Mouse (Mus musculus) lung, embryonic 15.5 days (tissue): ENCODE measurements around the gene Fam131a. TPM values are rescaled to one million over a fixed set of nuclear protein-coding genes. Genes with fewer than 3 reads are reported as not detected.

ENCODE experiments used
- ATAC-seq: fragments of 200-750 bp; cut with Nextera tagmentation; 2 replicates; pipeline ENCODE4 v1.8.0; 2017; ENCODE audit warnings: moderate number of reproducible peaks, borderline replicate concordance; ENCODE audit not compliant: low FRiP score, low TSS enrichment; ENCODE audit errors: extremely low read depth
- H3K27ac ChIP-seq: fragments of 300-500 bp; sonication (generic); 2 replicates; pipeline ENCODE4 v1.5.1; 2015; ENCODE audit warnings: moderate library complexity, mild to moderate bottlenecking, inconsistent platforms
- H3K27me3 ChIP-seq: fragments of 300-500 bp; sonication (generic); 2 replicates; pipeline ENCODE4 v1.6.1; 2015; ENCODE audit warnings: inconsistent platforms
- H3K36me3 ChIP-seq: fragments of 300-500 bp; sonication (generic); 2 replicates; pipeline ENCODE4 v1.6.1; 2015; ENCODE audit warnings: inconsistent platforms
- H3K4me1 ChIP-seq: fragments of 300-500 bp; sonication (generic); 2 replicates; pipeline ENCODE4 v1.6.1; 2015; ENCODE audit warnings: inconsistent platforms
- H3K4me2 ChIP-seq: fragments of 300-500 bp; sonication (generic); 2 replicates; pipeline ENCODE4 v1.6.1; 2015; ENCODE audit warnings: inconsistent platforms, mild to moderate bottlenecking, moderate library complexity
- H3K4me3 ChIP-seq: fragments of 300-500 bp; sonication (generic); 2 replicates; pipeline ENCODE4 v1.5.1; 2015; ENCODE audit warnings: mild to moderate bottlenecking, inconsistent platforms
- H3K9ac ChIP-seq: fragments of 300-500 bp; sonication (generic); 2 replicates; pipeline ENCODE4 v1.6.1; 2015; ENCODE audit warnings: inconsistent platforms
- H3K9me3 ChIP-seq: fragments of 300-500 bp; sonication (generic); 2 replicates; pipeline ENCODE4 v1.6.1; 2016; ENCODE audit warnings: inconsistent platforms
- WGBS: fragments of 180-500 bp; shearing (Covaris S2); methylation state at CpG from one replicate; pipeline ENCODE4 v1.1.7; 2015; 5-methylcytosine and 5-hydroxymethylcytosine counted together
- polyA plus RNA-seq: library from polyadenylated mRNA; unstranded; fragments of >200 nt; fragmentation: Nextera tagmentation; extraction: Ambion mirVana; gene quantifications from 2 replicates; pipeline ENCODE4 v1.2.1, GENCODE M21; 2015

Fam131a gene
- polyA plus RNA-seq, 1 experiment from 2014 or later = 6.3 TPM

GRCm38 (mm10) chr16:20733731-20734730, 41.0 kb downstream of the Fam131a start, which contains the start of gene Thpo:
Thpo (minus strand) TSS chr16:20734511.
- no peak for ATAC-seq
- Histone ChIP-seq H3K9me3 (no peaks in the 10 kb centered on the region), H3K4me2 (peak within 1 kb of the TSS; percentile 97), H3K27me3 (peaks cover 34% of the 10 kb centered on the region), H3K36me3 (no peaks in the 10 kb centered on the region), H3K4me1 (peaks cover 15% of the 10 kb centered on the region), H3K9ac (peak within 1 kb of the TSS; percentile 68), H3K4me3 (peak within 1 kb of the TSS; percentile 69), H3K27ac (no peak within 1 kb of the TSS)
- 5% methylated on average over 45 of the region's 45 CpGs for WGBS

GRCm38 (mm10) chr16:20735651-20736050, 42.6 kb downstream of the Fam131a start:
- peaks cover 15% of the 10 kb centered on the region for H3K4me1 ChIP-seq
- H3K9me3 ChIP-seq = no peaks in the 10 kb centered on the region
- ATAC-seq = no peak
- no peak overlapping the region for H3K4me3 ChIP-seq
- no peak overlapping the region for H3K27ac ChIP-seq
- H3K27me3 ChIP-seq = peaks cover 34% of the 10 kb centered on the region
- no peak overlapping the region for H3K4me2 ChIP-seq
- 80% methylated on average over 5 of the region's 5 CpGs for WGBS
- H3K36me3 ChIP-seq = no peaks in the 10 kb centered on the region
- H3K9ac ChIP-seq = no peak overlapping the region

- H3K27ac ChIP-seq = no peak overlapping the region
- no peak overlapping the region for H3K4me3 ChIP-seq
- H3K9ac ChIP-seq = no peak overlapping the region
- ATAC-seq = no peak
- no peaks in the 10 kb centered on the region for H3K36me3 ChIP-seq
- H3K4me1 ChIP-seq = peaks cover 15% of the 10 kb centered on the region
- H3K4me2 ChIP-seq = no peak overlapping the region
- WGBS = 87% methylated on average over 7 of the region's 7 CpGs
- H3K9me3 ChIP-seq = no peaks in the 10 kb centered on the region
- H3K27me3 ChIP-seq = peaks cover 34% of the 10 kb centered on the region
Measured at GRCm38 (mm10) chr16:20736168-20736567, 43.1 kb downstream of the Fam131a start.

GRCm38 (mm10) chr16:20736823-20737222, 43.8 kb downstream of the Fam131a start:
- WGBS = 79% methylated on average over 5 of the region's 5 CpGs
- ATAC-seq = no peak
- H3K4me3 ChIP-seq = no peak overlapping the region

GRCm38 (mm10) chr16:20739845-20740244, 46.8 kb downstream of the Fam131a start:
- H3K4me1 ChIP-seq = no peaks in the 10 kb centered on the region
- H3K9ac ChIP-seq = no peak overlapping the region
- WGBS = 85% methylated on average over 9 of the region's 9 CpGs
- no peak overlapping the region for H3K4me3 ChIP-seq
- no peaks in the 10 kb centered on the region for H3K36me3 ChIP-seq
- no peak for ATAC-seq
- H3K4me2 ChIP-seq = no peak overlapping the region
- H3K9me3 ChIP-seq = no peaks in the 10 kb centered on the region
- peaks cover 14% of the 10 kb centered on the region for H3K27me3 ChIP-seq
- H3K27ac ChIP-seq = no peak overlapping the region

More at GRCm38 (mm10) chr16:20736823-20737222, 43.8 kb downstream of the Fam131a start:
- Histone ChIP-seq H3K27me3 (peaks cover 30% of the 10 kb centered on the region), H3K9me3 (no peaks in the 10 kb centered on the region), H3K4me1 (peaks cover 15% of the 10 kb centered on the region), H3K36me3 (no peaks in the 10 kb centered on the region), H3K9ac (no peak overlapping the region), H3K27ac (no peak overlapping the region), H3K4me2 (no peak overlapping the region)

GRCm38 (mm10) chr16:20746641-20747040, 53.6 kb downstream of the Fam131a start:
- no peaks in the 10 kb centered on the region for H3K36me3 ChIP-seq
- WGBS = 48% methylated on average over 6 of the region's 6 CpGs
- H3K27ac ChIP-seq = no peak overlapping the region
- peak; percentile 49; the same call in 1 of the 2 replicates for ATAC-seq
- no peaks in the 10 kb centered on the region for H3K27me3 ChIP-seq
- H3K4me1 ChIP-seq = 0 out of 2 replicates have a peak, but pooled peaks cover 4% of the 10 kb centered on the region
- no peak overlapping the region for H3K4me2 ChIP-seq
- H3K9ac ChIP-seq = no peak overlapping the region
- no peak overlapping the region for H3K4me3 ChIP-seq
- no peaks in the 10 kb centered on the region for H3K9me3 ChIP-seq

GRCm38 (mm10) chr16:20750518-20750917, 57.5 kb downstream of the Fam131a start:
- Histone ChIP-seq H3K9me3 (no peaks in the 10 kb centered on the region), H3K27me3 (no peaks in the 10 kb centered on the region), H3K27ac (no peak overlapping the region), H3K4me2 (no peak overlapping the region), H3K9ac (no peak overlapping the region), H3K4me3 (no peak overlapping the region), H3K36me3 (no peaks in the 10 kb centered on the region), H3K4me1 (0 out of 2 replicates have a peak, but pooled peaks cover 4% of the 10 kb centered on the region)
- 35% methylated on average over 8 of the region's 8 CpGs for WGBS
- no peak for ATAC-seq

Other genes with a start within 250 kb of the Fam131a start
- gene Eif2b5, start 194.4 kb upstream of the Fam131a start, polyA plus RNA-seq = 106 TPM in 2 replicates
- gene Dvl3, start 176.3 kb upstream of the Fam131a start, polyA plus RNA-seq = 17.4 and 21.7 TPM in 2 replicates
- 615 and 636 TPM in 2 replicates for gene Ap2m1, start 157.8 kb upstream of the Fam131a start, polyA plus RNA-seq
- gene Abcf3, start 144.7 kb upstream of the Fam131a start, polyA plus RNA-seq = 53.0 and 57.9 TPM in 2 replicates
- gene Vwa5b2, start 103.8 kb upstream of the Fam131a start, polyA plus RNA-seq = 0.39 and 0.94 TPM in 2 replicates
- gene Eef1akmt4, start 81.6 kb upstream of the Fam131a start, polyA plus RNA-seq = 28.4 and 29.0 TPM in 2 replicates
- gene Gm49333, start 81.6 kb upstream of the Fam131a start, polyA plus RNA-seq = not detected in 2 replicates
- gene Alg3, start 81.5 kb upstream of the Fam131a start, polyA plus RNA-seq = 32.8 and 34.4 TPM in 2 replicates
- gene Camk2n2, start 72.0 kb upstream of the Fam131a start, polyA plus RNA-seq = 0.93 and 1.1 TPM in 2 replicates
- gene Ece2, start 63.4 kb upstream of the Fam131a start, polyA plus RNA-seq = 2.4 and 3.2 TPM in 2 replicates
- gene Psmd2, start 41.6 kb upstream of the Fam131a start, polyA plus RNA-seq = 331 and 341 TPM in 2 replicates
- 170 and 177 TPM in 2 replicates for gene Eif4g1, start 24.9 kb upstream of the Fam131a start, polyA plus RNA-seq
- gene Polr2h, start 24.4 kb downstream of the Fam131a start, polyA plus RNA-seq = 86.6 and 101 TPM in 2 replicates
- 7.2 and 8.6 TPM in 2 replicates for gene Clcn2, start 24.5 kb downstream of the Fam131a start, polyA plus RNA-seq
- gene Chrd, start 39.9 kb downstream of the Fam131a start, polyA plus RNA-seq = 3.8 and 4.1 TPM in 2 replicates
- gene Thpo, start 41.3 kb downstream of the Fam131a start, polyA plus RNA-seq = 0.51 and 0.68 TPM in 2 replicates